Mouse (Mus musculus) forebrain, embryonic 13.5 days (tissue): ENCODE measurements around the gene Tdp1. TPM values are rescaled to one million over a fixed set of nuclear protein-coding genes. Genes with fewer than 3 reads are reported as not detected.
"Not testable (repeated sequence)": the region's sequence is repeated elsewhere in the genome, so short reads cannot be mapped to it uniquely, and the experiment has no call there.

Source experiments
- ATAC-seq: fragments of 200-750 bp; cut with Nextera tagmentation; 2 replicates; pipeline ENCODE4 v1.8.0; 2017
- H3K27ac ChIP-seq: fragments of 300-500 bp; sonication (generic); 2 replicates; pipeline ENCODE4 v1.5.1; 2015; ENCODE audit warnings: inconsistent platforms, mild to moderate bottlenecking, moderate library complexity
- H3K27me3 ChIP-seq: fragments of 300-500 bp; sonication (generic); 2 replicates; pipeline ENCODE4 v1.6.1; 2015; ENCODE audit warnings: mild to moderate bottlenecking, inconsistent platforms
- H3K36me3 ChIP-seq: fragments of 300-500 bp; sonication (generic); 2 replicates; pipeline ENCODE4 v1.6.1; 2015; ENCODE audit warnings: mild to moderate bottlenecking, inconsistent platforms; ENCODE audit not compliant: poor library complexity, severe bottlenecking
- H3K4me1 ChIP-seq: fragments of 300-500 bp; sonication (generic); 2 replicates; pipeline ENCODE4 v1.6.1; 2015; ENCODE audit warnings: inconsistent platforms
- H3K4me2 ChIP-seq: fragments of 300-500 bp; sonication (generic); 2 replicates; pipeline ENCODE4 v1.6.1; 2015; ENCODE audit warnings: inconsistent platforms, mild to moderate bottlenecking, moderate library complexity
- H3K4me3 ChIP-seq: fragments of 300-500 bp; sonication (generic); 2 replicates; pipeline ENCODE4 v1.5.1; 2015; ENCODE audit warnings: mild to moderate bottlenecking, inconsistent platforms
- H3K9ac ChIP-seq: fragments of 300-500 bp; sonication (generic); 2 replicates; pipeline ENCODE4 v1.6.1; 2015; ENCODE audit warnings: mild to moderate bottlenecking, inconsistent platforms
- H3K9me3 ChIP-seq: fragments of 300-500 bp; sonication (generic); replicated peaks from 2 replicates; pipeline ENCODE4 v1.6.1; 2016; ENCODE audit warnings: inconsistent platforms
- WGBS: fragments of 180-500 bp; shearing (Covaris S2); methylation state at CpG from one replicate; pipeline ENCODE4 v1.1.7; 2015; 5-methylcytosine and 5-hydroxymethylcytosine counted together
- polyA plus RNA-seq: library from polyadenylated mRNA; unstranded; fragments of >200 nt; fragmentation: Nextera tagmentation; extraction: Ambion mirVana; gene quantifications from 2 replicates; pipeline ENCODE4 v1.2.1, GENCODE M21; 2015

Gene Tdp1
- polyA plus RNA-seq, 1 experiment from 2014 or later = 76.4 TPM

GRCm38 (mm10) chr12:99964301-99965202 lies 80.2 kb downstream of the Tdp1 start, which contains the start of gene Kcnk13:
Gene Kcnk13 (plus strand): TSS chr12:99964499.
- Histone ChIP-seq H3K4me1 (peaks cover 42% of the 10 kb centered on the region), H3K4me3 (peak within 1 kb of the TSS; percentile 56), H3K27ac (no peak within 1 kb of the TSS), H3K27me3 (peaks cover 70% of the 10 kb centered on the region), H3K9ac (peak within 1 kb of the TSS; percentile 60), H3K9me3 (no peaks in the 10 kb centered on the region), H3K36me3 (no peaks in the 10 kb centered on the region), H3K4me2 (peak within 1 kb of the TSS; percentile 98)
- WGBS = under 1% methylated on average over 39 of the region's 39 CpGs
- ATAC-seq = peak; percentile 76

- H3K9ac ChIP-seq = peak overlapping the region; percentile 60
- H3K9me3 ChIP-seq = no peaks in the 10 kb centered on the region
- H3K4me1 ChIP-seq = peaks cover 33% of the 10 kb centered on the region
- H3K36me3 ChIP-seq = no peaks in the 10 kb centered on the region
- peak overlapping the region; percentile 56 for H3K4me3 ChIP-seq
- peaks cover 74% of the 10 kb centered on the region for H3K27me3 ChIP-seq
- peak; percentile 46 for ATAC-seq
- no peak overlapping the region for H3K27ac ChIP-seq
- under 1% methylated on average over 77 of the region's 77 CpGs for WGBS
- H3K4me2 ChIP-seq = peak overlapping the region; percentile 98
Observed at GRCm38 (mm10) chr12:99965203-99966115, 81.1 kb downstream of the Tdp1 start.

- Histone ChIP-seq H3K4me1 (peaks cover 33% of the 10 kb centered on the region), H3K36me3 (no peaks in the 10 kb centered on the region), H3K27me3 (peaks cover 70% of the 10 kb centered on the region), H3K27ac (no peak overlapping the region), H3K4me3 (peak overlapping the region; percentile 56), H3K9me3 (no peaks in the 10 kb centered on the region), H3K9ac (peak overlapping the region; percentile 60), H3K4me2 (peak overlapping the region; percentile 98)
- WGBS = 3% methylated on average over 25 of the region's 25 CpGs
- ATAC-seq = 0 out of 2 replicates have a peak, but pooled peaks have one; percentile 14
Observed at GRCm38 (mm10) chr12:99966116-99966770, 81.9 kb downstream of the Tdp1 start.

GRCm38 (mm10) chr12:99966881-99967363 lies 82.6 kb downstream of the Tdp1 start:
- H3K4me1 ChIP-seq = peaks cover 33% of the 10 kb centered on the region
- 6% methylated on average over 12 of the region's 12 CpGs for WGBS
- peaks cover 70% of the 10 kb centered on the region for H3K27me3 ChIP-seq
- peak overlapping the region; percentile 98 for H3K4me2 ChIP-seq
- H3K27ac ChIP-seq = no peak overlapping the region
- no peak overlapping the region for H3K4me3 ChIP-seq
- no peaks in the 10 kb centered on the region for H3K9me3 ChIP-seq
- H3K9ac ChIP-seq = no peak overlapping the region
- no peak for ATAC-seq
- H3K36me3 ChIP-seq = no peaks in the 10 kb centered on the region

GRCm38 (mm10) chr12:99969906-99970305 lies 85.6 kb downstream of the Tdp1 start:
- Histone ChIP-seq H3K36me3 (no peaks in the 10 kb centered on the region), H3K4me3 (no peak overlapping the region), H3K27me3 (peaks cover 49% of the 10 kb centered on the region), H3K4me2 (no peak overlapping the region), H3K27ac (no peak overlapping the region), H3K4me1 (peaks cover 24% of the 10 kb centered on the region), H3K9ac (no peak overlapping the region), H3K9me3 (no peaks in the 10 kb centered on the region; the same call in 1 of the 2 replicates)
- no peak for ATAC-seq
- WGBS = 81% methylated on average over 4 of the region's 4 CpGs

- not testable (repeated sequence) for H3K36me3 ChIP-seq, H3K4me2 ChIP-seq, H3K9me3 ChIP-seq, H3K9ac ChIP-seq, H3K27ac ChIP-seq, H3K4me3 ChIP-seq, ATAC-seq, H3K4me1 ChIP-seq
- peaks cover 35% of the 10 kb centered on the region for H3K27me3 ChIP-seq
- 72% methylated on average over 7 of the region's 7 CpGs for WGBS
Observed at GRCm38 (mm10) chr12:99971205-99971894, 87.0 kb downstream of the Tdp1 start.

- 65% methylated on average over 7 of the region's 7 CpGs for WGBS
- no peak overlapping the region for H3K9ac ChIP-seq
Observed at GRCm38 (mm10) chr12:99972825-99973224, 88.5 kb downstream of the Tdp1 start.

GRCm38 (mm10) chr12:99973659-99974058 lies 89.3 kb downstream of the Tdp1 start:
- no peak overlapping the region for H3K27ac ChIP-seq
- no peaks in the 10 kb centered on the region for H3K4me1 ChIP-seq
- no peaks in the 10 kb centered on the region; the same call in 1 of the 2 replicates for H3K9me3 ChIP-seq
- H3K4me3 ChIP-seq = no peak overlapping the region
- no peaks in the 10 kb centered on the region for H3K36me3 ChIP-seq
- no peak overlapping the region for H3K9ac ChIP-seq
- H3K27me3 ChIP-seq = peaks cover 12% of the 10 kb centered on the region
- WGBS = 87% methylated on average over 1 of the region's 1 CpGs
- no peak overlapping the region for H3K4me2 ChIP-seq
- ATAC-seq = no peak

More at GRCm38 (mm10) chr12:99972825-99973224, 88.5 kb downstream of the Tdp1 start:
- Histone ChIP-seq H3K4me1 (no peaks in the 10 kb centered on the region), H3K4me3 (no peak overlapping the region), H3K27ac (no peak overlapping the region), H3K36me3 (no peaks in the 10 kb centered on the region), H3K4me2 (no peak overlapping the region), H3K27me3 (peaks cover 20% of the 10 kb centered on the region), H3K9me3 (no peaks in the 10 kb centered on the region; the same call in 1 of the 2 replicates)
- no peak for ATAC-seq

GRCm38 (mm10) chr12:99979541-99979940 lies 95.2 kb downstream of the Tdp1 start:
- WGBS = 89% methylated on average over 4 of the region's 4 CpGs
- no peaks in the 10 kb centered on the region for H3K27me3 ChIP-seq
- no peaks in the 10 kb centered on the region for H3K36me3 ChIP-seq
- no peaks in the 10 kb centered on the region for H3K4me1 ChIP-seq
- no peak overlapping the region for H3K9ac ChIP-seq
- ATAC-seq = no peak
- no peaks in the 10 kb centered on the region; the same call in 1 of the 2 replicates for H3K9me3 ChIP-seq
- no peak overlapping the region for H3K27ac ChIP-seq
- H3K4me2 ChIP-seq = no peak overlapping the region
- H3K4me3 ChIP-seq = no peak overlapping the region

GRCm38 (mm10) chr12:99986797-99987196 lies 102.5 kb downstream of the Tdp1 start:
- WGBS = 92% methylated on average over 5 of the region's 5 CpGs
- H3K27me3 ChIP-seq = no peaks in the 10 kb centered on the region
- ATAC-seq = no peak

GRCm38 (mm10) chr12:99988144-99988543 lies 103.8 kb downstream of the Tdp1 start:
- H3K4me3 ChIP-seq = no peak overlapping the region
- H3K36me3 ChIP-seq = no peaks in the 10 kb centered on the region
- no peaks in the 10 kb centered on the region for H3K4me1 ChIP-seq
- no peak overlapping the region for H3K9ac ChIP-seq
- no peaks in the 10 kb centered on the region for H3K27me3 ChIP-seq
- ATAC-seq = no peak
- H3K9me3 ChIP-seq = no peaks in the 10 kb centered on the region
- WGBS = 82% methylated on average over 2 of the region's 2 CpGs
- H3K27ac ChIP-seq = no peak overlapping the region
- H3K4me2 ChIP-seq = no peak overlapping the region

More at GRCm38 (mm10) chr12:99986797-99987196, 102.5 kb downstream of the Tdp1 start:
- H3K36me3 ChIP-seq = no peaks in the 10 kb centered on the region
- no peak overlapping the region for H3K27ac ChIP-seq
- no peak overlapping the region for H3K4me3 ChIP-seq
- H3K9me3 ChIP-seq = no peaks in the 10 kb centered on the region
- H3K4me1 ChIP-seq = no peaks in the 10 kb centered on the region
- H3K9ac ChIP-seq = no peak overlapping the region
- H3K4me2 ChIP-seq = no peak overlapping the region
